Mouse (Mus musculus) left cerebral cortex, postnatal 10 days (tissue): ENCODE measurements around the gene Slc35e1. TPM values are rescaled to one million over a fixed set of nuclear protein-coding genes. Genes with fewer than 3 reads are reported as not detected.
A peak's percentile ranks its signal among the peaks of the same experiment; 100 is the strongest.

Experiments
- DNase-seq, 2 experiments: peaks; one replicate each; pipeline ENCODE4 v3.0.0; 2021 to 2022; ENCODE audit warnings: low spot score in 2 of 2, mixed read lengths in 1 of 2; ENCODE audit errors: extremely low spot score in 1 of 2
- intact Hi-C: fragments of 180-260 bp; cut with DNase I; formaldehyde crosslinking; loops from one replicate; pipeline ENCODE4 v1.15.1; 2025
- microRNA-seq: library from miRNA; unstranded; fragments of <30 nt; microRNA quantifications from one replicate; pipeline ENCODE4 v1.2.0, GENCODE M21; 2022
- total RNA-seq, 2 experiments: library from RNA; stranded (reverse); gene quantifications; 2 replicates each; pipeline ENCODE4 v1.2.3; 2021

Slc35e1 gene
- total RNA-seq, 2 experiments from 2014 or later: 45.9 to 49.9 TPM

DNA sequence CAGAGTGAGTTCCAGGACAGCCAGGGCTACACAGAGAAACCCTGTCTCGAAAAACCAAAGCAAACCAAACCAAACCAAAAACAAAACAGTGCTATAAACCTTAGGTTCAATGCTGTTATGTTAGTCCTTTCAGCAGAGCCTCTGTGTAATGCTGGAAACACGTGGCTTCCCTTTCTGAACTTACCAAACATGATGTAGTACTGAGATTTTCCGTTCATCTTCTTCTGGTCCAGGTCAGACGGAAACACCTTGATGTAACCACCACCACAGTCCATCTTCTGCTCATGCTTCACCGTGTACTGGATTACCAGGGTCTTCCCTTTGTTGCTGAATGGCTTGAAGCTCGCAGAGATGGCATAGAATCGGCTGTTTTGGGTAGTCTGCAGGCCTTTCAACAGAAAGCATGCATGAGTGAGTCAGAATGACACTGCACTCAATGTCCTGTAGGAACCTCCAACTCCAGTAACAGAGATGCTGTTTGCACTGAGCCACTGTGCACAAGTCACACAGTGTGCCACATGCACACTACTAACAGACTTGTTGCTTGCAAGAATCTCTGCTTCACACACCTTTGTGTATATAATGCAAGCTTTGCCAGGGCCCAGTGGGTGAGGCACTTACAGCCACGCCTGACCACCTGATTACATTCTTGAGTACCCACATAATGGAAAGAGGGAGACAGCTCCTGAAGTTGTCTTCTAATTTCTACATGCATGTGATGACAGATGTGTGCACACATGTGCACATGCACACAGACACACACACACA lies 54.0 kb downstream of the Slc35e1 start:
- no peak for DNase-seq
- intact Hi-C loops: no loop called here

DNA sequence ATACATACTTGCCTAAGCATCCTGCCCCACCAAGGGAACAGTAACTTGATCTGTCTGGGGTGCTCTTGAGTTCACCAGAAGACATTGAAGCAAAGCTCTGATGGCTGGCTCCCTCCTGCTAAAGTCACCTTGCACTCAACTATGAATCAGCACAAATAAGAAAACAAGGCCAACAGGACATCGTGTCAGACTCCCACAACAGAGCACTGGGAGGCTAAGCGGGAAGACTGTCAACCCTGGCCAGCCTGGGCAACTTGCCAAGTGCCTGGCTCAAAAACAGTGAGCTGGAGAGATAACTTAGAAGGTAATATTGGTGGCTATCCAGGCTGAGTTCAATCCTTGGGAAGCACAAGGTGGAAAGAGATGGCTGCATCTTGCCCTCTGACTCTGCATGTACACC lies 57.5 kb downstream of the Slc35e1 start:
- peak in 1 of 2 experiments; percentile 46 for DNase-seq
- intact Hi-C loops: no loop called here

Small RNAs within 50 kb of the gene (microRNA-seq; reads per million reads assigned to microRNA genes)
- gene Gm28019: not detected
- 5.5 reads per million, percentile 19 among the genes with 10 or more reads in this experiment for gene Mir7068

Other genes starting within 250 kb of the Slc35e1 start
- 10 to 100 TPM in 1 of 2 experiments, 1 to 10 TPM in 1; 6.3 to 10.8 TPM for gene Gm10282, start 187.4 kb downstream of the Slc35e1 start, total RNA-seq
- 10 to 100 TPM; 15.4 to 18.9 TPM for gene Klf2, start 173.6 kb downstream of the Slc35e1 start, total RNA-seq
- 10 to 100 TPM; 69.6 to 72.0 TPM for gene Eps15l1, start 71.2 kb downstream of the Slc35e1 start, total RNA-seq
- 1 to 10 TPM in 1 of 2 experiments, under 1 TPM in 1; 0.88 to 1.0 TPM for gene Calr3, start 48.7 kb downstream of the Slc35e1 start, total RNA-seq
- 10 to 100 TPM; 12.8 to 13.6 TPM for gene 1700030K09Rik, start 48.7 kb downstream of the Slc35e1 start, total RNA-seq
- 10 to 100 TPM; 66.5 to 72.0 TPM for gene Cherp, start 17.4 kb downstream of the Slc35e1 start, total RNA-seq
- 1 to 10 TPM; 9.4 to 9.6 TPM for gene Med26, start 55.7 kb upstream of the Slc35e1 start, total RNA-seq
- gene Smim7, start 78.5 kb upstream of the Slc35e1 start, total RNA-seq: 100 to 1,000 TPM; 124 to 137 TPM
- 10 to 100 TPM; 91.3 to 98.5 TPM for gene Tmem38a, start 79.4 kb upstream of the Slc35e1 start, total RNA-seq
- gene Nwd1, start 154.1 kb upstream of the Slc35e1 start, total RNA-seq: 10 to 100 TPM; 24.2 to 28.1 TPM
- 100 to 1,000 TPM; 148 to 159 TPM for gene Sin3b, start 230.7 kb upstream of the Slc35e1 start, total RNA-seq